Mouse (Mus musculus): ENCODE measurements around the gene St6galnac1. TPM values are rescaled to one million over a fixed set of nuclear protein-coding genes. Genes with fewer than 3 reads are reported as not detected.

St6galnac1 gene
- polyA plus RNA-seq, 1 experiment from 2014 or later, result not detected

DNA sequence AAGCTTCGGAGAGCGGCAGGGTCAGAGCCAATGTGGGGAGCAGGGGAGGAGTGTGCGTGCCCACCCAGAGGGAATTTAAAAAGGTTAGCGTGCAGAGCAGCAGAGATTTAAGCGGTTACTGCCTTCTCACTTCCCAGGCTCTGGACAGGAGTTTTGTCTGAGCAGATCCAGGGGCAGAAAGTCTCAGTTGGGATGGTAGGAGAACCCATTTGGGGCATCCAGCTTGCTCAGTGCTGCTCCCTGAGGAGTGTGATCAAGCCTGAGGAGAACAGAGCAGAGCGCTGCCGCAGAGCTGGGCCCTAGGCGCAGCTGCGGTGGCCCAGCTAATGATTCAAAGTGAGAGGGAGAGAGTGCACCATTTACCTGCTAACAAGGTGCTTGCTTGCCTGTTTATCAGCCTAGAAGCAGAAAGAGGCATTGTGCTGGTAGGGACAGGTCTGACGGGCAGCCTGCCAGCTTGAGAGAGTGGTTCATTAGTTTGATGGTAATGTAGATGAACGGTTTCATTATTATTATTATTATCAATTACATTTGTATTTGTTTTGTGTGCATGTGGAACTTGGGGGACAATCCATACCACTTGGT lies 33.6 kb upstream of the St6galnac1 start:
- H3K4me2 ChIP-seq (ENCODE audit: low read depth, low read length), result no peak overlapping the region
- ATAC-seq (ENCODE audit: insufficient read depth, low FRiP score), result no peak
- H3K36me3 ChIP-seq (ENCODE audit: control insufficient read depth, insufficient read depth, low read length), result no peaks in the 10 kb centered on the region
- H3K4me1 ChIP-seq (ENCODE audit: control insufficient read depth, insufficient read depth, low read length), result peaks cover 33% of the 10 kb centered on the region
- no peak overlapping the region for H3K4me3 ChIP-seq (replicated peaks; ENCODE audit: low read length)
- no peaks in the 10 kb centered on the region for H3K27me3 ChIP-seq (ENCODE audit: control insufficient read depth, insufficient read depth, low read length)
- 82% methylated on average over 11 of the region's 11 CpGs for WGBS
- no peak overlapping the region for H3K27ac ChIP-seq (ENCODE audit: low read length)
- H3K9ac ChIP-seq (ENCODE audit: low read length), result no peak overlapping the region; the same call in 1 of the 2 replicates
- H3K9me3 ChIP-seq (replicated peaks; ENCODE audit: control insufficient read depth, low read length), result no peaks in the 10 kb centered on the region

- H3K27ac ChIP-seq (ENCODE audit: low read length), result peak overlapping the region; percentile 50; the same call in 1 of the 2 replicates
- no peaks in the 10 kb centered on the region for H3K27me3 ChIP-seq (ENCODE audit: control insufficient read depth, insufficient read depth, low read length)
- WGBS, result 18% methylated on average over 7 of the region's 7 CpGs
- H3K36me3 ChIP-seq (ENCODE audit: control insufficient read depth, insufficient read depth, low read length), result no peaks in the 10 kb centered on the region
- H3K9ac ChIP-seq (ENCODE audit: low read length), result peak overlapping the region; percentile 44; the same call in 1 of the 2 replicates
- peak; percentile 47; the same call in 1 of the 2 replicates for ATAC-seq (ENCODE audit: insufficient read depth, low FRiP score)
- H3K4me2 ChIP-seq (ENCODE audit: low read depth, low read length), result no peak overlapping the region
- no peaks in the 10 kb centered on the region for H3K9me3 ChIP-seq (replicated peaks; ENCODE audit: control insufficient read depth, low read length)
- peaks cover 25% of the 10 kb centered on the region for H3K4me1 ChIP-seq (ENCODE audit: control insufficient read depth, insufficient read depth, low read length)
- H3K4me3 ChIP-seq (replicated peaks; ENCODE audit: low read length), result no peak overlapping the region
These were observed 32.8 kb upstream of the St6galnac1 start for GRCm38 (mm10) chr11:116807938-116808606.

DNA sequence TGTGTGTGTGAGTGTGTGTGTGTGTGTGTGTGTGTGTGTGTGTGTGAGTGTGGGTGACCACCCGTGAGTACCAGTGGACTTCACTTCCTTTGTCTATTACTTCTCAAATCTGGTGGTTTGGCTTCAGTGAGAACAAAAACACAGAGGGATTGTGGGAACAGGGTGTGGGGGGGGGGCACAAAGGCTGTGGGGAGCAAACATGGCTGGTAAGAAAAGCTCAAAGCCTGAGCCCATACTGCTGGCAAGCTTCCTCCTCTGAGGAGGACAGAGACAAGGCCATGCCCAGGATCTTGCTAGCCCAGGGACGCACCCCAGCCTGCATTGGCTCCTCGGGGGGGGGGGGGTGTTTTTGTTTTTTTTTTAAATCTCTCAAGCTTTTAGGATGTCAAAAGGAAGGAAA lies 32.2 kb upstream of the St6galnac1 start:
- peak overlapping the region; percentile 44; the same call in 1 of the 2 replicates for H3K9ac ChIP-seq (ENCODE audit: low read length)
- no peaks in the 10 kb centered on the region for H3K27me3 ChIP-seq (ENCODE audit: control insufficient read depth, insufficient read depth, low read length)
- 73% methylated on average over 3 of the region's 3 CpGs for WGBS
- H3K4me1 ChIP-seq (ENCODE audit: control insufficient read depth, insufficient read depth, low read length), result peaks cover 20% of the 10 kb centered on the region
- no peaks in the 10 kb centered on the region for H3K9me3 ChIP-seq (replicated peaks; ENCODE audit: control insufficient read depth, low read length)
- no peak overlapping the region for H3K4me3 ChIP-seq (replicated peaks; ENCODE audit: low read length)
- peak overlapping the region; percentile 50 for H3K27ac ChIP-seq (ENCODE audit: low read length)
- H3K4me2 ChIP-seq (ENCODE audit: low read depth, low read length), result no peak overlapping the region
- no peak for ATAC-seq (ENCODE audit: insufficient read depth, low FRiP score)
- no peaks in the 10 kb centered on the region for H3K36me3 ChIP-seq (ENCODE audit: control insufficient read depth, insufficient read depth, low read length)

- no peak for ATAC-seq (ENCODE audit: insufficient read depth, low FRiP score)
- Histone ChIP-seq H3K4me2 (ENCODE audit: low read depth, low read length) (no peak overlapping the region), H3K9me3 (replicated peaks; ENCODE audit: control insufficient read depth, low read length) (no peaks in the 10 kb centered on the region), H3K36me3 (ENCODE audit: control insufficient read depth, insufficient read depth, low read length) (no peaks in the 10 kb centered on the region), H3K27ac (ENCODE audit: low read length) (no peak overlapping the region), H3K4me3 (replicated peaks; ENCODE audit: low read length) (no peak overlapping the region), H3K9ac (ENCODE audit: low read length) (no peak overlapping the region), H3K27me3 (ENCODE audit: control insufficient read depth, insufficient read depth, low read length) (no peaks in the 10 kb centered on the region), H3K4me1 (ENCODE audit: control insufficient read depth, insufficient read depth, low read length) (peaks cover 17% of the 10 kb centered on the region)
- 46% methylated on average over 7 of the region's 7 CpGs for WGBS
These were observed 31.8 kb upstream of the St6galnac1 start for GRCm38 (mm10) chr11:116807116-116807515.

GRCm38 (mm10) chr11:116806136-116807071 lies 31.1 kb upstream of the St6galnac1 start:
- Histone ChIP-seq H3K9me3 (replicated peaks; ENCODE audit: control insufficient read depth, low read length) (no peaks in the 10 kb centered on the region), H3K4me1 (ENCODE audit: control insufficient read depth, insufficient read depth, low read length) (peaks cover 13% of the 10 kb centered on the region), H3K9ac (ENCODE audit: low read length) (no peak overlapping the region), H3K4me2 (ENCODE audit: low read depth, low read length) (no peak overlapping the region), H3K27ac (ENCODE audit: low read length) (no peak overlapping the region), H3K27me3 (ENCODE audit: control insufficient read depth, insufficient read depth, low read length) (no peaks in the 10 kb centered on the region), H3K36me3 (ENCODE audit: control insufficient read depth, insufficient read depth, low read length) (no peaks in the 10 kb centered on the region), H3K4me3 (replicated peaks; ENCODE audit: low read length) (no peak overlapping the region)
- WGBS, result 69% methylated on average over 15 of the region's 15 CpGs
- ATAC-seq (ENCODE audit: insufficient read depth, low FRiP score), result no peak

- no peaks in the 10 kb centered on the region for H3K36me3 ChIP-seq (ENCODE audit: control insufficient read depth, insufficient read depth, low read length)
- H3K27me3 ChIP-seq (ENCODE audit: control insufficient read depth, insufficient read depth, low read length), result no peaks in the 10 kb centered on the region
- no peak for ATAC-seq (ENCODE audit: insufficient read depth, low FRiP score)
- no peak overlapping the region for H3K27ac ChIP-seq (ENCODE audit: low read length)
- WGBS, result 70% methylated on average over 5 of the region's 5 CpGs
- H3K4me2 ChIP-seq (ENCODE audit: low read depth, low read length), result no peak overlapping the region
- peaks cover 8% of the 10 kb centered on the region for H3K4me1 ChIP-seq (ENCODE audit: control insufficient read depth, insufficient read depth, low read length)
- no peak overlapping the region for H3K9ac ChIP-seq (ENCODE audit: low read length)
- no peak overlapping the region for H3K4me3 ChIP-seq (replicated peaks; ENCODE audit: low read length)
- H3K9me3 ChIP-seq (replicated peaks; ENCODE audit: control insufficient read depth, low read length), result no peaks in the 10 kb centered on the region
These were observed 27.4 kb upstream of the St6galnac1 start for GRCm38 (mm10) chr11:116802709-116803108.

- ATAC-seq (ENCODE audit: insufficient read depth, low FRiP score), result no peak
- H3K9me3 ChIP-seq (replicated peaks; ENCODE audit: control insufficient read depth, low read length), result no peaks in the 10 kb centered on the region
- no peaks in the 10 kb centered on the region for H3K27me3 ChIP-seq (ENCODE audit: control insufficient read depth, insufficient read depth, low read length)
- H3K36me3 ChIP-seq (ENCODE audit: control insufficient read depth, insufficient read depth, low read length), result no peaks in the 10 kb centered on the region
- no peaks in the 10 kb centered on the region; the same call in 1 of the 2 replicates for H3K4me1 ChIP-seq (ENCODE audit: control insufficient read depth, insufficient read depth, low read length)
- no peak overlapping the region for H3K27ac ChIP-seq (ENCODE audit: low read length)
- H3K4me2 ChIP-seq (ENCODE audit: low read depth, low read length), result no peak overlapping the region
- H3K9ac ChIP-seq (ENCODE audit: low read length), result no peak overlapping the region
- 76% methylated on average over 5 of the region's 5 CpGs for WGBS
- H3K4me3 ChIP-seq (replicated peaks; ENCODE audit: low read length), result no peak overlapping the region
These were observed 25.8 kb upstream of the St6galnac1 start for GRCm38 (mm10) chr11:116801106-116801505.

DNA sequence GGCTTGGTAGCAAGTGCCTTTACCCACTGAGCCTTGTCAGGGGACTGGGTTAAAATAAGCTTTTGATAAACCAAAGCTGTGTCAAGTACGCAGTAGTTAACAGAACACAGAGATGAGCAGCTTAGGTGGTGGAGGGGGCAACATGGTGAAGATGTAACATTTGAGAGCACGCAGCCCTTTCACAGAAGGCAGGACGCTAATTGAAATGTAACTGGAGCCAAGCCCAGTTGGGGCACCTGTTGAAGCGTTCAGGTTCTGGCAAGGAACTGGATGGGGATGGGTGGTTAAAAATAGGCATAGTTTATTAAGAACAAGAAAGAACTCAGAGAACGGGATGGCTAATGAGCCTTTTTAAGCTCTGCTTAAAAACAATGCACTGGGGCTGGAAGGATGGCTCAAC lies 24.1 kb upstream of the St6galnac1 start:
- H3K4me1 ChIP-seq (ENCODE audit: control insufficient read depth, insufficient read depth, low read length), result no peaks in the 10 kb centered on the region; the same call in 1 of the 2 replicates
- H3K4me3 ChIP-seq (replicated peaks; ENCODE audit: low read length), result no peak overlapping the region
- no peaks in the 10 kb centered on the region for H3K9me3 ChIP-seq (replicated peaks; ENCODE audit: control insufficient read depth, low read length)
- no peak overlapping the region for H3K27ac ChIP-seq (ENCODE audit: low read length)
- no peak overlapping the region for H3K9ac ChIP-seq (ENCODE audit: low read length)
- no peaks in the 10 kb centered on the region for H3K36me3 ChIP-seq (ENCODE audit: control insufficient read depth, insufficient read depth, low read length)
- no peak overlapping the region for H3K4me2 ChIP-seq (ENCODE audit: low read depth, low read length)
- ATAC-seq (ENCODE audit: insufficient read depth, low FRiP score), result no peak
- H3K27me3 ChIP-seq (ENCODE audit: control insufficient read depth, insufficient read depth, low read length), result no peaks in the 10 kb centered on the region
- 75% methylated on average over 5 of the region's 5 CpGs for WGBS

- ATAC-seq (ENCODE audit: insufficient read depth, low FRiP score), result no peak
- Histone ChIP-seq H3K36me3 (ENCODE audit: control insufficient read depth, insufficient read depth, low read length) (no peaks in the 10 kb centered on the region), H3K4me2 (ENCODE audit: low read depth, low read length) (no peak overlapping the region), H3K4me1 (ENCODE audit: control insufficient read depth, insufficient read depth, low read length) (no peaks in the 10 kb centered on the region), H3K27me3 (ENCODE audit: control insufficient read depth, insufficient read depth, low read length) (no peaks in the 10 kb centered on the region), H3K4me3 (replicated peaks; ENCODE audit: low read length) (no peak overlapping the region), H3K9ac (ENCODE audit: low read length) (no peak overlapping the region), H3K27ac (ENCODE audit: low read length) (no peak overlapping the region), H3K9me3 (replicated peaks; ENCODE audit: control insufficient read depth, low read length) (no peaks in the 10 kb centered on the region)
- WGBS, result 90% methylated on average over 10 of the region's 10 CpGs
These were observed 8.9 kb upstream of the St6galnac1 start for GRCm38 (mm10) chr11:116784221-116784620.
